Mouse (Mus musculus) layer of hippocampus, postnatal 10 days (tissue): ENCODE measurements around the gene P2rx2. TPM values are rescaled to one million over a fixed set of nuclear protein-coding genes. Genes with fewer than 3 reads are reported as not detected.

Experiments used
- DNase-seq, 2 experiments: peaks; one replicate each; pipeline ENCODE4 v3.0.0; 2021; ENCODE audit warnings: low spot score in 2 of 2
- total RNA-seq, 2 experiments: library from RNA; stranded (reverse); gene quantifications; 2 replicates each; pipeline ENCODE4 v1.2.3; 2021

The P2rx2 gene
- total RNA-seq, 2 experiments from 2014 or later = 2.4 to 2.9 TPM

DNA sequence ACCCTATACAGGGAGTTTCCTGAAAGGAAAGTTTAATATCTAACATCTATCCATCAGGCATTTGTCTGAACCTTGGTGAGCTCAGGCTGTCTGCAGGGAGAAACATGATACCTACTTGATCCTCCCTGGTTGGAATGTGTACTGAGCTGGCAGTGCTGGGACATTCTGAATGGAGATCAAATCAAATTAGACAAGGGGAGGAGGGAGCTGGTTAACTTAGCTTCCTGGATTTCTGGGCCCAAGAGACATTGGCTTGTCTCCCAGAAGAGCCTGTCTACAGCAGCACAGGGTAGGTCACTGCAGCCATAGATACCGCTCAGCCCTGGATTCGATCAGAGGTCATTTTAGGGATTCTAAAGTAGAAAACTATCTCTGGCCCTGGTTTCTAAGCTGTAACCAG is 4.2 kb downstream of the P2rx2 start:
- DNase-seq = no peak

DNA sequence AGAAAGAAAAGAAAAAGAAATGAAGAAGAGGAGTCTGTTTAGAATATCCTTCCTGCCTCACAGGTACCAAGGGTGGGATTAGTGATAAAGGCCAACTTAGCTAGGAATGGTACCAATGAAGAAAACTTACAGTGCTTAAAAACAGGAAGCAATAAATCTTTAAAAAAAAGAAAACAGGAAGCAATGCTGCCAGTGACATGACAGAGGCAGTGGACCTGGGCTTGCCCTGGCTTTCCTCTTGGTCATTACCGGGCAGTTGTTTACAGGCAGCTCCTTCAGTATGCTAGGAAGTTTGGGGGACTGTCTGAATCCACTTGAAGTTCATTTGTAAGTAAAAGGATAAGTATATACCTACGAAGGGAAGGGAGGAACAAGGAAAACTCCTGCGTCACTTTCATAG is 12.5 kb downstream of the P2rx2 start:
- DNase-seq = no peak

DNA sequence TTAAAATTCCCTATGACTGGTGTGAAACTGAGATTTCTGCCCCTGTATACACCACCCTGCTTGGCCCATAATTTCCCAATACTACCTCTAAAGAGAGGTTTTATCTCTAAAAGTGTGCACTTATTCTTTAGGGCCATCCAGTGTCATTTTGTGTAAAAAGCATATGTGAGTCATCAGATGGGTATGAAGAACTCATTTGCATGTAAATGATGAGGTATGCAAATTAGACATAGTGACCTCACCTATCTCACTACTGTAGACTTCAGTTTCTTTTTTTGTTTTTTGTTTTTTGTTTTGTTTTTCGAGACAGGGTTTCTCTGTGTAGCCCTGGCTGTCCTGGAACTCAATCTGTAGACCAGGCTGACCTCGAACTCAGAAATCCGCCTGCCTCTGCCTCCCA is 29.9 kb downstream of the P2rx2 start:
- DNase-seq = no peak

DNA sequence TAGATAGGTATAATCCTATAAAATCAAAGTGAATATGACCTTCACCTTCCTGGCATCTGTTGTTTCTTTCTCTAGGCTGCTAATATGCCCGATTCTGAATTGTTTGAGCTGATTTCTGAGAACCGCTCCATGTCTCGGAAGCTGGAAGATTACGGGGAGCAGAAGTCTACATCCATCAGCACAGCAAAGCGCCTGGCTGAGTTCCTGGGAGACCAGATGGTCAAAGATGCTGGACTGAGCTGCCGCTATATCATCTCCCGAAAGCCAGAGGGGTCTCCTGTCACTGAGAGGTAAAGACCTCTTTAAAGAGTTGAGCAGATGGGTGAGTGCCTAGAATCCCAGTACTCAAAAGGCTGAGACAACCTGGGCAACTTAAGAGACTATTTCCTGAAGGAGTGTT is 34.2 kb downstream of the P2rx2 start:
- no peak for DNase-seq

DNA sequence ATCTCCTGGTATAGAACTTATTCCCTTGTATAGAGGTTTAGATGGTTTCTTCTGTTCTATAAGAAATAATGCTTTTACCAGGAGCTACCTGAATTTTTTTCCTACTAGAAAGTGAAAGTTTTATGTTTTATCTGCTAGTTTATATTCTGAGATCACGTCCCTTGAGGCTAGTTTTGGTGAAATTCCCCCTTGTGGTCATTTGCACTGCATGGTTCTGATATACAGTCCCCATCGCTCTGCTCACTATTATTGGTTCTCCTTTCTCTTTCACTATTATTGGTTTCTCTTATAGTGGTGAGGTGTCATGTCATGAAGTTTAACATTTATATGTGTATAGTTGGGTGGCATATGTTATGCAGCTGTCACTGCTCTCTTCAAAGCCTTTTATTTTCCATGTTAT is 42.4 kb downstream of the P2rx2 start:
- no peak for DNase-seq

DNA sequence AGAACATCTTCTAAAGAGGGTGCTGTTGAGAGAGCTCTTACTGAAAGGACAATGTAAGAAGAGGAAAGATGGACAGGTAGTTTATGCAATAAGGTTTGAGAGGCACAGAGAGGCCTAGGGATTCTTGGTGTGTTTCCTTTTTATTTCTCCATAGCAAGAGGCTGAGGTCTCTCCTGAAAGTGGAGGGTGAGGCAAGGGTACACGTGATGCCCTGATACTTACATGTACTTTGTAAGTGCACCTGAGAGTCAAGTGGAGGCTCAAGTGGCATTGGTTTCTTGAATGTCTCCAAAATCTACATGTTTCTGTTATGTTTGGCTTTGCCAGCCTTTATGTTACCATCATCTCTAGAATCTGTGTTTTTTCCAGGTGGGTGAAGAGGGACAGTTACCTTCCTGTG is 46.4 kb downstream of the P2rx2 start:
- no peak for DNase-seq

DNA sequence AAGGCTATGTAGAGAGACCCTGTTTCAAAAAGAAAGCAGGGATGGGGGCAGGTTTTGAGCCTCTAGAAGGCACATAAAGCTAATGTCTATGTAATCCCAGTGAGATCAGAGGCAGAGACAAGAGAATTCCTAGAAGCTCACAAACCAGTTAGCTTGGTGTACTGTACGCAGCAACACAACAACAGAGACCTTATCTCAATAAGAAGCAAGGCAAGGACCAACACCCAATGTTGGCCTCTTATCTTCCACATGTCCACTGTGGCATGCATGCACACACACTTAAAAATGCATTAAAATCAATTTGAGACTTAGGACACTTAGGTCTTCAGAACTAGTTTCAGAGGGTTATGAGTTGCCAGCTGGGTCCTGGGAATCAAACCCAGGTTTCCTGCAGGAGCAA is 51.4 kb downstream of the P2rx2 start:
- DNase-seq = no peak

Other genes with a start within 250 kb of the P2rx2 start
- gene Gm35315, start 248.8 kb downstream of the P2rx2 start, total RNA-seq = under 1 TPM; 0.73 to 0.89 TPM
- 1 to 10 TPM; 3.3 to 4.6 TPM for gene Plcxd1, start 243.2 kb downstream of the P2rx2 start, total RNA-seq
- gene Gtpbp6, start 235.0 kb downstream of the P2rx2 start, total RNA-seq = 10 to 100 TPM; 83.7 to 98.9 TPM
- 10 to 100 TPM; 16.1 to 16.8 TPM for gene Zfp605, start 233.1 kb downstream of the P2rx2 start, total RNA-seq
- 10 to 100 TPM; 74.0 to 76.0 TPM for gene Chfr, start 207.4 kb downstream of the P2rx2 start, total RNA-seq
- gene Golga3, start 166.5 kb downstream of the P2rx2 start, total RNA-seq = 10 to 100 TPM; 43.7 to 47.6 TPM
- 10 to 100 TPM; 32.0 to 40.6 TPM for gene Ankle2, start 112.2 kb downstream of the P2rx2 start, total RNA-seq
- gene Pgam5, start 73.3 kb downstream of the P2rx2 start, total RNA-seq = 10 to 100 TPM; 66.2 to 73.7 TPM
- gene Pxmp2, start 57.0 kb downstream of the P2rx2 start, total RNA-seq = 1 to 10 TPM; 8.5 to 9.5 TPM
- gene Pole, start 56.9 kb downstream of the P2rx2 start, total RNA-seq = 1 to 10 TPM; 4.8 to 7.6 TPM
- gene Lrcol1, start 1.5 kb upstream of the P2rx2 start, total RNA-seq = not detected
- 10 to 100 TPM; 82.5 to 90.6 TPM for gene Fbrsl1, start 105.3 kb upstream of the P2rx2 start, total RNA-seq
- gene Galnt9, start 201.1 kb upstream of the P2rx2 start, total RNA-seq = 10 to 100 TPM; 76.5 to 77.2 TPM